Mouse (Mus musculus) lung, postnatal 0 days (tissue): ENCODE results near the gene Lca5.
A peak's percentile ranks its signal among the peaks of the same experiment; 100 is the strongest.

Experiments
- CTCF ChIP-seq: IDR thresholded peaks from 2 replicates; pipeline ENCODE4 v1.5.1; 2016; ENCODE audit warnings: antibody characterized with exemption, mild to moderate bottlenecking
- EP300 ChIP-seq: IDR thresholded peaks from 2 replicates; pipeline ENCODE4 v1.6.1; 2016; ENCODE audit warnings: antibody characterized with exemption, mild to moderate bottlenecking, control low read depth

DNA sequence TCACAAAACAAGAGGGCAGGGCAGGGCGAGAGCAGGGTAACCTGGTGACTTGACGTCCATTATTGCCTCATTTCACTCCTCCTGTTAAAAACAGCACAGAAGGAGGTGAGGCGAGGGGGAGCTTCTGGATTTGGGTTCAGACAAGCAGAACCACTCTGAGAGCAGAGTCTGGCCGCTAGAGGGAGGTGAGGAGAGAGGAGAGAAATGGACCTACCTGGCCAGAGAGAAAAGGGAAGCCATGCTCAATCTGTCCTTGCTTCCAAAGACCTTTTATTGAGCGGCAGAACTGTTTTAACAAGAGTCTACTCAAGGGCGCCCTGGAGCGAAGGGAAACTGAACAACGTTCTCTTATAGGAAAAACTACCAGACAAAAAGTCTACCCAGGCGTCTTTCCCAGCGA lies 27.9 kb downstream of the Lca5 start:
- TF ChIP-seq CTCF (peak; percentile 66), EP300 (no peak)
